Mouse (Mus musculus): ENCODE measurements at regions not wholly inside any gene's neighbourhood (a gene's known extent, or its start where the extent isn't known, plus 50 kb on each side); places are given as distances from the start of the nearest gene placed in this dataset.

- H3K4me1 ChIP-seq (ENCODE audit: control insufficient read depth, insufficient read depth, low read length), result peaks cover 6% of the 10 kb centered on the region
- TF ChIP-seq POLR2A (IDR thresholded peaks at IDR 0.05; ENCODE audit: extremely low read depth, insufficient read depth, low read length), result no peak
- TF ChIP-seq CTCF (IDR thresholded peaks at IDR 0.05; ENCODE audit: extremely low read depth, insufficient read depth, low read length), result no peak
- H3K4me3 ChIP-seq (ENCODE audit: insufficient read depth, low read length), result no peak overlapping the region
- H3K27ac ChIP-seq (ENCODE audit: insufficient read depth, low read length), result 0 out of 2 replicates have a peak overlapping the region, but pooled peaks have one; percentile 26
These were observed 78.0 kb upstream of the Ndufb6 start for GRCm38 (mm10) chr4:40357088-40357853.

GRCm38 (mm10) chr4:40355791-40356450 lies 76.7 kb upstream of the Ndufb6 start:
- TF ChIP-seq POLR2A (IDR thresholded peaks at IDR 0.05; ENCODE audit: extremely low read depth, insufficient read depth, low read length) (no peak), CTCF (IDR thresholded peaks at IDR 0.05; ENCODE audit: extremely low read depth, insufficient read depth, low read length) (no peak)
- Histone ChIP-seq H3K4me1 (ENCODE audit: control insufficient read depth, insufficient read depth, low read length) (peaks cover 9% of the 10 kb centered on the region), H3K4me3 (ENCODE audit: insufficient read depth, low read length) (no peak overlapping the region), H3K27ac (ENCODE audit: insufficient read depth, low read length) (no peak overlapping the region)

GRCm38 (mm10) chr4:40354456-40354855 lies 75.2 kb upstream of the Ndufb6 start:
- Histone ChIP-seq H3K4me3 (ENCODE audit: insufficient read depth, low read length) (no peak overlapping the region), H3K27ac (ENCODE audit: insufficient read depth, low read length) (no peak overlapping the region), H3K4me1 (ENCODE audit: control insufficient read depth, insufficient read depth, low read length) (peaks cover 12% of the 10 kb centered on the region)
- no peak for TF ChIP-seq CTCF (IDR thresholded peaks at IDR 0.05; ENCODE audit: extremely low read depth, insufficient read depth, low read length)
- no peak for TF ChIP-seq POLR2A (IDR thresholded peaks at IDR 0.05; ENCODE audit: extremely low read depth, insufficient read depth, low read length)

- TF ChIP-seq POLR2A (IDR thresholded peaks at IDR 0.05; ENCODE audit: extremely low read depth, insufficient read depth, low read length), result no peak
- TF ChIP-seq CTCF (IDR thresholded peaks at IDR 0.05; ENCODE audit: extremely low read depth, insufficient read depth, low read length), result no peak
- no peak overlapping the region for H3K27ac ChIP-seq (ENCODE audit: insufficient read depth, low read length)
- H3K4me1 ChIP-seq (ENCODE audit: control insufficient read depth, insufficient read depth, low read length), result peaks cover 12% of the 10 kb centered on the region
- no peak overlapping the region for H3K4me3 ChIP-seq (ENCODE audit: insufficient read depth, low read length)
These were observed 72.4 kb upstream of the Ndufb6 start for GRCm38 (mm10) chr4:40351648-40352047.

- 0 out of 2 replicates have a peak overlapping the region, but pooled peaks have one; percentile 59 for H3K27ac ChIP-seq (ENCODE audit: insufficient read depth, low read length)
- TF ChIP-seq POLR2A (IDR thresholded peaks at IDR 0.05; ENCODE audit: extremely low read depth, insufficient read depth, low read length) (no peak), CTCF (IDR thresholded peaks at IDR 0.05; ENCODE audit: extremely low read depth, insufficient read depth, low read length) (no peak)
These were observed 71.9 kb upstream of the Ndufb6 start for GRCm38 (mm10) chr4:40351090-40351489.

GRCm38 (mm10) chr4:40345847-40346246 lies 66.6 kb upstream of the Ndufb6 start:
- Histone ChIP-seq H3K4me3 (ENCODE audit: insufficient read depth, low read length) (no peak overlapping the region), H3K27ac (ENCODE audit: insufficient read depth, low read length) (no peak overlapping the region), H3K4me1 (ENCODE audit: control insufficient read depth, insufficient read depth, low read length) (peaks cover 3% of the 10 kb centered on the region; the same call in 1 of the 2 replicates)
- no peak for TF ChIP-seq POLR2A (IDR thresholded peaks at IDR 0.05; ENCODE audit: extremely low read depth, insufficient read depth, low read length)
- no peak for TF ChIP-seq CTCF (IDR thresholded peaks at IDR 0.05; ENCODE audit: extremely low read depth, insufficient read depth, low read length)

More at GRCm38 (mm10) chr4:40351090-40351489, 71.9 kb upstream of the Ndufb6 start:
- H3K4me1 ChIP-seq (ENCODE audit: control insufficient read depth, insufficient read depth, low read length), result peaks cover 10% of the 10 kb centered on the region
- no peak overlapping the region for H3K4me3 ChIP-seq (ENCODE audit: insufficient read depth, low read length)

GRCm38 (mm10) chr4:40342181-40342580 lies 63.0 kb upstream of the Ndufb6 start:
- Histone ChIP-seq H3K27ac (ENCODE audit: insufficient read depth, low read length) (no peak overlapping the region), H3K4me3 (ENCODE audit: insufficient read depth, low read length) (no peak overlapping the region), H3K4me1 (ENCODE audit: control insufficient read depth, insufficient read depth, low read length) (no peaks in the 10 kb centered on the region)
- TF ChIP-seq CTCF (IDR thresholded peaks at IDR 0.05; ENCODE audit: extremely low read depth, insufficient read depth, low read length) (no peak), POLR2A (IDR thresholded peaks at IDR 0.05; ENCODE audit: extremely low read depth, insufficient read depth, low read length) (no peak)

GRCm38 (mm10) chr4:40334841-40335240 lies 55.6 kb upstream of the Ndufb6 start:
- no peak for TF ChIP-seq CTCF (IDR thresholded peaks at IDR 0.05; ENCODE audit: extremely low read depth, insufficient read depth, low read length)
- no peak for TF ChIP-seq POLR2A (IDR thresholded peaks at IDR 0.05; ENCODE audit: extremely low read depth, insufficient read depth, low read length)
- H3K27ac ChIP-seq (ENCODE audit: insufficient read depth, low read length), result no peak overlapping the region
- no peaks in the 10 kb centered on the region for H3K4me1 ChIP-seq (ENCODE audit: control insufficient read depth, insufficient read depth, low read length)
- H3K4me3 ChIP-seq (ENCODE audit: insufficient read depth, low read length), result no peak overlapping the region

GRCm38 (mm10) chr4:40329737-40330136 lies 50.5 kb upstream of the Ndufb6 start:
- TF ChIP-seq POLR2A (IDR thresholded peaks at IDR 0.05; ENCODE audit: extremely low read depth, insufficient read depth, low read length) (no peak), CTCF (IDR thresholded peaks at IDR 0.05; ENCODE audit: extremely low read depth, insufficient read depth, low read length) (no peak)
- no peaks in the 10 kb centered on the region for H3K4me1 ChIP-seq (ENCODE audit: control insufficient read depth, insufficient read depth, low read length)
- H3K27ac ChIP-seq (ENCODE audit: insufficient read depth, low read length), result no peak overlapping the region
- H3K4me3 ChIP-seq (ENCODE audit: insufficient read depth, low read length), result no peak overlapping the region

Data from cortical plate, adult 2 months (tissue).